Mouse (Mus musculus): Measurements from ENCODE around the gene Lpin3. TPM values are rescaled to one million over a fixed set of nuclear protein-coding genes. Genes with fewer than 3 reads are reported as not detected.

Gene Lpin3
- 3.2 and 3.6 TPM in 2 replicates for polyA plus RNA-seq (2015; fragmentation: Nextera tagmentation; extraction: Ambion mirVana)

DNA sequence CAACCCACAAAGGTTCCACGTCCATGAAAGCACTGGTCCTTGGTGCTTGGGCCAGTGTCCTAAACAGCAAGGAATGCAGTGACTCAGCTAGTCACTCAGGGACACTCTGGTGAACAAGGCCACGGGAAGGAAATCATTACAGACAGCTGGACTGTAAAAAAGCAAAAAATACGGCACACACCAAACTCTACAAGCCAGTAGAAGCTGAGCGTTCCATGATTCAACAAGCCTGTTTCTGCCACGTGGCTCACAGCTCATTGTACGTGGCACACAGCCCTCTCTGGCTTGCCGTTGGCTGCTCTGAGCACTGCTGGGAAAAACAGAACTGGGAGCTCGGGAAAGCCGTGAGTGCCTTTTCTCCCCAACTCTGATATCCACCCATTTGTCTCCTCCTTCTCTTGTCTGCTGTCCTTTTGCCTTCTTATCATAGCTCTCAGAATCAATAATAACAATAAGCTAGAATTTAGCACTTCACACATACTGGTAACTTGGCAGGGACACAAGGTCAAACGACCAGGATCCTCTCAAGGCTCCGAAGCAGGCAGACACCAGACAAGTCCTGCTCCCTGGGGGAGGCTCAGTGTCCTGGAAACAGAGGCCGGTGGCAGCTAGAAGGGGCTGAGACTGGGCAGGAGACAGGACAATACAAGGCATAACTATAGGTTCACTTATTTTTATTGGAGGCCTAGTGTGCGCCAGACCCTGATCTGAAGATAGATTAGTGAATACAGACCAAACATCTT lies at the start of gene Lpin3:
Gene Lpin3 (plus strand): TSS at position 218 of the 743 bp plus-strand sequence.
- Histone ChIP-seq H3K4me3 (no peak within 1 kb of the TSS), H3K36me3 (no peaks in the 10 kb centered on the region), H3K4me2 (no peak within 1 kb of the TSS), H3K9me3 (no peaks in the 10 kb centered on the region), H3K9ac (no peak within 1 kb of the TSS), H3K4me1 (peaks cover 9% of the 10 kb centered on the region), H3K27me3 (no peaks in the 10 kb centered on the region), H3K27ac (no peak within 1 kb of the TSS)
- WGBS, result 36% methylated on average over 13 of the region's 13 CpGs
- ATAC-seq (ENCODE audit: borderline replicate concordance, extremely low read depth, low FRiP score, low TSS enrichment), result peak; percentile 68; the same call in 1 of the 2 replicates

DNA sequence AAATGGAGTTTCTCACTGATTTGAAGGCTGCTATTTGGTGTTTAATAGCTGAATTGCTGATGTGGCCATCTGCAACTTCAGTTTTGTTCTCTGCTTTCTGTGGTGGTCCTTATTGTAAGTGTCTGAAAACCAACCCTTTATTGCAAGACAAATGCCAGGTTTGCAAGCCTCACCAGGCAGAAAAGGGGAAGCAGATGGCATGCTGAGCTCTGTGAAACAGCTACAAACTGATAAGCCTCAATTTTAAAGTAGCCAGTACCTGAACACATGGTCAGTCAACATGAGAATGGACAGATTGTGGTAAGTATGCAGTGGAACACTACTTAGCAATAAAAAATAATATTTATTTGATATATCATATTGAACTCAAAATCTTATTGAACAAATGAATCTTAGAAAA lies 39.6 kb upstream of the Lpin3 start:
- H3K4me1 ChIP-seq, result no peaks in the 10 kb centered on the region
- no peaks in the 10 kb centered on the region for H3K27me3 ChIP-seq
- H3K9ac ChIP-seq, result no peak overlapping the region
- H3K4me2 ChIP-seq, result no peak overlapping the region
- ATAC-seq (ENCODE audit: borderline replicate concordance, extremely low read depth, low FRiP score, low TSS enrichment), result no peak
- H3K27ac ChIP-seq, result no peak overlapping the region
- no peaks in the 10 kb centered on the region for H3K9me3 ChIP-seq
- H3K36me3 ChIP-seq, result no peaks in the 10 kb centered on the region
- H3K4me3 ChIP-seq, result no peak overlapping the region

DNA sequence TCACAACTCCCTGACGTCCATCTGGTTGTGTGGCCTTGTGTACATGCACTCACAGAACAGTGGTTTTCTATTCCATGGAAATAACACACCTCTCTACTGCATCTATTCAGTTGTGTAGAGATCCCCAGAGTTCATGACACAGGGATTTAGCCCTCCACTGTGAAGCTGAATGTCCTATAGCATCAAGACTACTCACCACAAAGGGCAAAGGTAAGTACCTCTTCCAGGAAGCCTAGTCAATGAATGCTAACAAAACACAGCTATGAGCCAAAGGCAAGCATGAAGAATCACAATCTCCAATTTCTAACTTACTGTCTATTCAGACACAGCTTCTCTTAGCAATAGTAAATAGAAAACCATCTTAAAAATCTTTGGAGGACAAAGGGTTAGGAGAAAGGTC lies 32.8 kb upstream of the Lpin3 start:
- no peak overlapping the region for H3K27ac ChIP-seq
- WGBS, result 87% methylated on average over 1 of the region's 1 CpGs
- ATAC-seq (ENCODE audit: borderline replicate concordance, extremely low read depth, low FRiP score, low TSS enrichment), result no peak

DNA sequence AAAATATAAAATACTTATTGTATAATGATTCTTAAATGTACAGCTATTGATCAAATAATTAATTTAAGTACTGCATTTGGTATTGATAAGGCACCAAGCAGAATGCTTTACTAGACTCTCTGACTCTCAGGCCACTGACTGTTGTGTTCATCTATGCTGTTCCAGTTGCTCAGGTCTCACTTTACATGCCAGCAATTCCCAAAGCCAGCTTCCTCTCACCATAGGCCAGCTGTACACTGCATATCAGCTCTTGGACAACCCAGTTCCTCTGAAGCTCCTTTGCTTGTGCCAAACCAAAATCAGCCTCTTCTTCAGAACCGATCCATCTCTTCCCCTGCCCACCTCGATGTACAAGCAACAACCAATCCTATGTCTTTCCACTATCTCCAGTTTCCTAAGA lies 32.3 kb upstream of the Lpin3 start:
- Histone ChIP-seq H3K9ac (no peak overlapping the region), H3K27me3 (no peaks in the 10 kb centered on the region), H3K4me2 (no peak overlapping the region), H3K9me3 (no peaks in the 10 kb centered on the region), H3K4me1 (no peaks in the 10 kb centered on the region), H3K27ac (no peak overlapping the region), H3K36me3 (no peaks in the 10 kb centered on the region), H3K4me3 (no peak overlapping the region)
- ATAC-seq (ENCODE audit: borderline replicate concordance, extremely low read depth, low FRiP score, low TSS enrichment), result no peak
- 87% methylated on average over 2 of the region's 2 CpGs for WGBS

More for the DNA sequence above, 32.8 kb upstream of the Lpin3 start:
- Histone ChIP-seq H3K36me3 (no peaks in the 10 kb centered on the region), H3K9me3 (no peaks in the 10 kb centered on the region), H3K4me1 (no peaks in the 10 kb centered on the region), H3K4me3 (no peak overlapping the region), H3K9ac (no peak overlapping the region), H3K4me2 (no peak overlapping the region), H3K27me3 (no peaks in the 10 kb centered on the region)

DNA sequence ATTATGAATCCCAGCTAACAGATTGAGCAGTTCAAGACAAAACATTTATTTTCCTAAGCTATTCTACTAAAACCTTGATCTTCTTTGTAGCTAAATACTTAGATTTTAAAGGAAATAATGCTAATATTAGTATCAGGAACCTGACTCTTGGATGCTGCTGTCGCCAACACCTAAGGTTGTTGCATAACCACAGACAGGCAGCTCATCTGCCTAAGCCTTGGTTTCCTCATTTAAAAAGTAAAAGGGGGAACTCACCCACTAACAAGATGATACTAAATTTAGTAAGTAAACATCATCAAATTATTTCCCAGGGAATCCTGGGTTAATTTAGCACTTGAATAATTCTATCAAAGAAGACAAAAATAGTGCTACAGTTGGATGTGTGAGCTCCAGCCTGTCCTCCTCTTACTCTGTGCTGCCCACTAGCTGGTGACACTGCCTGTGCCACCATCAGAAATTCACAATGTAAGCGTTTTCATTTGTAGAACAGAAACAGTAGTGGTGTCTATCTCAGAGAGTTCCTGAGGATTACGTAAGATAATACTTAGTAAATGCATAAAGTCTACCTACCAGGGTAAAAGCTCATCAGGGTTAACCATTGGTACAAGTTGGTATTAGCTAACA lies 30.7 kb upstream of the Lpin3 start:
- Histone ChIP-seq H3K9ac (no peak overlapping the region), H3K4me1 (no peaks in the 10 kb centered on the region), H3K27ac (no peak overlapping the region), H3K4me2 (no peak overlapping the region), H3K36me3 (no peaks in the 10 kb centered on the region), H3K27me3 (no peaks in the 10 kb centered on the region), H3K4me3 (no peak overlapping the region), H3K9me3 (no peaks in the 10 kb centered on the region)
- 77% methylated on average over 3 of the region's 3 CpGs for WGBS
- ATAC-seq (ENCODE audit: borderline replicate concordance, extremely low read depth, low FRiP score, low TSS enrichment), result no peak

DNA sequence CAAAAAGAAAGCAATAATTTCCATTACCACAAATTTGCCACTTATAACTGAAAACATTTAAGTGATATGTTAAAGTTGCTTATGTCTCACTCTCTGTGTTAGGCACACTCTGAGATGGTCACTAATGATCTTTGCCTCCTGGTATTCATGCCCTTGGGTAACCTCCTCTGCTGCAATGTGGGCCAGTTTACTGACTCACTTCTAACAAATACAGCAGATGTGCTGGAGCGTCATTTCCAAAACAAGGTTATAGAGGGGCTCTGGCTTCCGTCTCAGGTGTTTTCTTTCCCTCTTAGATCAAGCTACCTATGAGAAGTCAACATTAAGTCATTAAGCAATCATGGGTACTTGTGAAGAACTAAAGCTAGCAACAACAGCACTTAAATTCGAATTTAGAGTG lies 30.1 kb upstream of the Lpin3 start:
- Histone ChIP-seq H3K4me1 (no peaks in the 10 kb centered on the region), H3K27me3 (no peaks in the 10 kb centered on the region), H3K9ac (no peak overlapping the region), H3K4me2 (no peak overlapping the region), H3K36me3 (no peaks in the 10 kb centered on the region), H3K9me3 (no peaks in the 10 kb centered on the region), H3K4me3 (no peak overlapping the region), H3K27ac (no peak overlapping the region)
- no peak for ATAC-seq (ENCODE audit: borderline replicate concordance, extremely low read depth, low FRiP score, low TSS enrichment)
- WGBS, result 75% methylated on average over 3 of the region's 3 CpGs

DNA sequence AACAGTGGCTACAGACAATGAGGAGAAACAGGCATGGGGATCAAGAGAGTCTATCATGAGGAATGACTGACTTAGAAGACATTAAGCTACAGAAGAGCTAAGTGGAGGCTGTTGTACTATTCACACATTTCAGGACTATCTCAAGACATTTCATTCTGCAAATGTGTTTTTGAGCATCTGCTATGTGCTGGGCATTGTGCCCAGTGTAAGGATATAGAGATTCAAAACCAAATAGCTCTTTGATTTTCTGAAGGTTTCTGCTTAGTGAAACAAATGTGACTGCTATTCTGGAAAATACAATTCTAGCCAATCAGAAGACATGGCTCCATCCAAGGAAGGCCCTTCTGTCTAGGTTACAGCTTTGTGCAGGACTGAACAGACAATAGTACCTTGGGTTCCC lies 25.8 kb upstream of the Lpin3 start:
- Histone ChIP-seq H3K36me3 (no peaks in the 10 kb centered on the region), H3K9me3 (no peaks in the 10 kb centered on the region), H3K4me2 (no peak overlapping the region), H3K9ac (no peak overlapping the region), H3K27ac (no peak overlapping the region), H3K4me1 (no peaks in the 10 kb centered on the region), H3K27me3 (no peaks in the 10 kb centered on the region), H3K4me3 (no peak overlapping the region)
- no peak for ATAC-seq (ENCODE audit: borderline replicate concordance, extremely low read depth, low FRiP score, low TSS enrichment)

DNA sequence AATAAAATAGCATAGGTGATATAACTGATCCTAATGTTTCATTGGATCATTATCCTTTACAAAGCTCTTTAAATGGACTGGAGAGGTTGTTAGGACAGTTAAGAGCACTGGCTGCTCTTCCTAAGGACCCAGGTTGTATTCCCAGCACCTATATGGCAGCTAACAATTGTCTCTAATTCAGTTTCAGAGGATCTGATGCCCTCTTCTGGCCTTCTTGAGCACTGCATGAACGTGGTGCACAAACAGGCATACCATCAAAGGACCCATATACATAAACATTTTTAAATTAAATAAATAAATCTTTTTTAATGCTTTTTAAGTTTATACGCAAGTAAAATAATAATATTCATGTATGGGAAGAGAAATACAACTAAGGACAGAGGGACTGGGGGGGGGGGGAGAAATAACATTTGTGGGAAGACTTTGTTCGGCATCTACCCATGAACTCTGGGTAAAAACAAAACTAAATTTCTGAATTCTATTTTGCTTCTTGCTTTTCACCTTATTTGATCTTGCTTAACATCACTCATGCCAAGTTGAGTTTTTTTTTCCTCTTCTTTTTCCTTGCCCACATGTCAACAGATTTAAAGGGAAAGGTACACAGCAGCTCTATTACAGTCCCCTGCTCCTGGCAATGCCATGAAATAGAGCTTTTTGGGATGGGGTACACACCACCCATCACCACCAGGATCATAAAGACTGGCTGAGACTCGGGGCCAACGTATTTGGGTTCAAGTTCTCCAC lies 23.9 kb upstream of the Lpin3 start:
- no peaks in the 10 kb centered on the region for H3K36me3 ChIP-seq
- H3K9me3 ChIP-seq, result no peaks in the 10 kb centered on the region
- 83% methylated on average over 5 of the region's 5 CpGs for WGBS
- no peak overlapping the region for H3K27ac ChIP-seq
- no peaks in the 10 kb centered on the region for H3K4me1 ChIP-seq
- no peak overlapping the region for H3K4me3 ChIP-seq
- no peak overlapping the region for H3K9ac ChIP-seq
- ATAC-seq (ENCODE audit: borderline replicate concordance, extremely low read depth, low FRiP score, low TSS enrichment), result no peak
- no peaks in the 10 kb centered on the region for H3K27me3 ChIP-seq
- no peak overlapping the region for H3K4me2 ChIP-seq

DNA sequence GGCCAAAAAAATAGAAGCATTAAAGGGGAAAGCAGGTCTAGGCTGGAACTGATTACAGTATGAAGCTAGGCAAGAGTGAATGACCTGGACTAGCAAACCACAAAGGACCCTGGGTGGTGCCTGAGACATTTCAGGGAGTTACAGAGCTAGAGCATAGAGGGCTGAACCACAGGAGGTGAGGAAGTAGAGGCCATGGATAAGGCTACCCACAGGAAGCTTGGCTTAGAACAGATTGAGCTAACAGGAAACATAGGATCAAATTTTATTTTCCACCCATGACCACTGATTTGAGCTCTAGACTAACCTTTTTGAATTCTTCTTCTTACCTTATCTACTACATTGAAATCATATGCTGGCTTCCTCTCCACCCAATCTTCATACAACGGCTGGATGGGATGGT lies 20.1 kb upstream of the Lpin3 start:
- no peaks in the 10 kb centered on the region for H3K36me3 ChIP-seq
- 56% methylated on average over 1 of the region's 1 CpGs for WGBS
- ATAC-seq (ENCODE audit: borderline replicate concordance, extremely low read depth, low FRiP score, low TSS enrichment), result no peak
- H3K4me3 ChIP-seq, result no peak overlapping the region
- H3K4me1 ChIP-seq, result no peaks in the 10 kb centered on the region
- no peaks in the 10 kb centered on the region for H3K27me3 ChIP-seq
- H3K27ac ChIP-seq, result no peak overlapping the region
- H3K9me3 ChIP-seq, result no peaks in the 10 kb centered on the region
- no peak overlapping the region for H3K4me2 ChIP-seq
- H3K9ac ChIP-seq, result no peak overlapping the region

DNA sequence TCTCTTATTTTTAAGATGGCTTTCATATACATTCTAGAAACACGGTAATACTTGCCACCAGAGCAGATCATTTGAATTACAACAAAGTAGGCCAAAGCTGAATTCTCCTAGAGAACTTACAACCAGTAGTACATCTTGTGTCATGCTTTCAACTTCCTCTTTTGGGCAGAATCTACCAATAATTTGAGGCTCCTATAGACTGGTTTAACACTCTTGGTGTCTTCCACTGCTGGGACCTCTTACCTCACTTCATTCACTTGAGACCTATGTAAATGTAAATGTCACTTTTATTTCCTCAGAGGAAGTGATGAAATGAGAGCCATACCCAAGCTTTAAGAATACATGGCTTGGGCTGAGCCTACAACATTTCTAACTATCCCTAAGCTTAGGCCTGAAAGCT lies 16.4 kb upstream of the Lpin3 start:
- ATAC-seq (ENCODE audit: borderline replicate concordance, extremely low read depth, low FRiP score, low TSS enrichment), result no peak
- Histone ChIP-seq H3K4me1 (no peaks in the 10 kb centered on the region), H3K4me2 (no peak overlapping the region), H3K9me3 (no peaks in the 10 kb centered on the region), H3K27ac (no peak overlapping the region), H3K9ac (no peak overlapping the region), H3K27me3 (no peaks in the 10 kb centered on the region), H3K4me3 (no peak overlapping the region), H3K36me3 (no peaks in the 10 kb centered on the region)
- WGBS, result 82% methylated on average over 1 of the region's 1 CpGs

DNA sequence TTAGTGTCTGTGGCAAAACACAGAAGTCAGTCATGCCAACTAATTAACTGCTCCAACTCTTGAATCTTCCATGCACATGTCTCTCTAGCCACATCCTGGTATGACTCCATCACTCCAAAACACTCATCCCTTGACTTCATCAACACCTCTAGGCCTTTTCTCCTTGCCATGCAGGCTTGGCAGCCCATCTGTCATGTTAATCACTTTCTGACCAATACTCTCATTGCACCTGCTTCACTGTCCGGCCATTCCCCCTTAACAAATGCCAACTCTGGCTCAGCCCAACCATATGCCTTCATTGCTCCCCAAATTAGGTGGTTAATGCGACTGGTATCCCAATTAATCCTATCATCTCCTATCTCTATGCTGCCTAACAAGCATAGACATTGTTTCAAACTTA lies 15.2 kb upstream of the Lpin3 start:
- Histone ChIP-seq H3K27me3 (no peaks in the 10 kb centered on the region), H3K9me3 (no peaks in the 10 kb centered on the region), H3K4me3 (no peak overlapping the region), H3K4me1 (no peaks in the 10 kb centered on the region), H3K9ac (no peak overlapping the region), H3K36me3 (no peaks in the 10 kb centered on the region), H3K4me2 (no peak overlapping the region), H3K27ac (no peak overlapping the region)
- no peak for ATAC-seq (ENCODE audit: borderline replicate concordance, extremely low read depth, low FRiP score, low TSS enrichment)
- WGBS, result 79% methylated on average over 2 of the region's 2 CpGs

DNA sequence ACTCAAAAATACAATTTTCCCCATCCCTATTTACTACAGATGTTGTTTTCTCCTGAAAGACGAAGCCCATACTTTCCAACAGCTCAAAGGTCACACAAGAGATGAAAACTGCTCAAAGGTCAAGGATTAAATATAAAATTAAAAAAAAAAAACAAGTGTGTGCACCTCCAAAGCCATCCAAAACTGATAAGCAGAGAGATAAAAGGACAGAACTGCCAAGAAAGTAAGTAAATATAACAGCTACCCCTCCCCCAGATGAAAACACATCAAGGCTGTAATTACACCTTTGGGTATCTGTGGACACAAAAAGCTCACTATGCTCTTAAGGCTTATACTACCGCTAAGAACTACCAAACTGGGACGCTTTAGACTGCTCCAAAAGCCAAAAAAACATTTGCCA lies 11.0 kb upstream of the Lpin3 start:
- WGBS, result 75% methylated on average over 3 of the region's 3 CpGs
- Histone ChIP-seq H3K4me1 (peaks cover 12% of the 10 kb centered on the region; the same call in 1 of the 2 replicates), H3K27me3 (no peaks in the 10 kb centered on the region), H3K9me3 (no peaks in the 10 kb centered on the region), H3K4me3 (no peak overlapping the region), H3K27ac (no peak overlapping the region), H3K36me3 (no peaks in the 10 kb centered on the region), H3K4me2 (no peak overlapping the region), H3K9ac (no peak overlapping the region)
- ATAC-seq (ENCODE audit: borderline replicate concordance, extremely low read depth, low FRiP score, low TSS enrichment), result no peak

All from lung, embryonic 15.5 days (tissue).